Mouse (Mus musculus) activated CD4-positive, CD25-positive, alpha-beta regulatory T cell (primary cell): ENCODE data around the gene Mcrip2. TPM values are rescaled to one million over a fixed set of nuclear protein-coding genes. Genes with fewer than 3 reads are reported as not detected.

Experiments
- polyA plus RNA-seq, 2 experiments: library from polyadenylated mRNA; unstranded; fragments of 100-300 nt; shearing (Covaris generic); gene quantifications; one replicate each; pipeline ENCODE4 v1.2.1; 2017

Gene Mcrip2
- polyA plus RNA-seq = 1 to 10 TPM; 4.5 to 5.5 TPM

GRCm38 (mm10) chr17:25868601-25869191, at the start of gene Mcrip2:
Gene Mcrip2 (minus strand): TSS chr17:25868764.

GRCm38 (mm10) chr17:25880196-25880910, 11.8 kb upstream of the Mcrip2 start, which contains the start of gene Wfikkn1:
Gene Wfikkn1 (minus strand): TSS chr17:25880858.

GRCm38 (mm10) chr17:25874721-25875170, 6.2 kb upstream of the Mcrip2 start, which contains the start of gene Mettl26:
Gene Mettl26 (plus strand): TSS chr17:25875074.

GRCm38 (mm10) chr17:25860832-25861703, 7.5 kb downstream of the Mcrip2 start, which contains the start of gene Wdr90:
Gene Wdr90 (minus strand): TSS chr17:25861501.

GRCm38 (mm10) chr17:25844396-25844901, 24.1 kb downstream of the Mcrip2 start, which contains the start of gene Rhot2:
Gene Rhot2 (minus strand): TSS chr17:25844851.

GRCm38 (mm10) chr17:25841117-25841880, 27.3 kb downstream of the Mcrip2 start, which contains the start of gene Gm20683:
Gene Gm20683 (minus strand): TSS chr17:25841763.

GRCm38 (mm10) chr17:25837076-25837410, 31.5 kb downstream of the Mcrip2 start, which contains the start of gene Rhbdl1:
Gene Rhbdl1 (minus strand): TSS chr17:25837295.

GRCm38 (mm10) chr17:25833291-25833663, 35.3 kb downstream of the Mcrip2 start, which contains the start of gene Stub1:
Gene Stub1 (minus strand): TSS chr17:25833404.

GRCm38 (mm10) chr17:25828712-25829557, 39.6 kb downstream of the Mcrip2 start, which contains the start of gene Jmjd8:
Gene Jmjd8 (plus strand): TSS chr17:25828867.

GRCm38 (mm10) chr17:25823452-25823851, 45.1 kb downstream of the Mcrip2 start, which contains the start of gene Wdr24:
Gene Wdr24 (plus strand): TSS chr17:25823627.

Other genes with a start within 250 kb of the Mcrip2 start
- not detected for gene Gng13, start 151.6 kb downstream of the Mcrip2 start, polyA plus RNA-seq
- 1 to 10 TPM; 5.2 to 5.4 TPM for gene Chtf18, start 141.3 kb downstream of the Mcrip2 start, polyA plus RNA-seq
- gene Rpusd1, start 141.1 kb downstream of the Mcrip2 start, polyA plus RNA-seq = 10 to 100 TPM; 15.3 to 15.4 TPM
- not detected for gene Mslnl, start 132.7 kb downstream of the Mcrip2 start, polyA plus RNA-seq
- under 1 TPM in 1 of 2 experiments, not detected in 1; 0.26 TPM for gene Msln, start 114.4 kb downstream of the Mcrip2 start, polyA plus RNA-seq
- gene Narfl, start 95.0 kb downstream of the Mcrip2 start, polyA plus RNA-seq = 10 to 100 TPM; 18.7 to 25.8 TPM
- 10 to 100 TPM; 46.8 to 50.3 TPM for gene Haghl, start 83.1 kb downstream of the Mcrip2 start, polyA plus RNA-seq
- gene Ccdc78, start 82.2 kb downstream of the Mcrip2 start, polyA plus RNA-seq = under 1 TPM; 0.59 to 0.72 TPM
- gene Fam173a, start 75.9 kb downstream of the Mcrip2 start, polyA plus RNA-seq = 100 to 1,000 TPM; 177 to 212 TPM
- gene AC134908.4, start 73.1 kb downstream of the Mcrip2 start, polyA plus RNA-seq = 1 to 10 TPM in 1 of 2 experiments, not detected in 1; 1.1 TPM
- 10 to 100 TPM; 37.5 to 46.1 TPM for gene Metrn, start 71.6 kb downstream of the Mcrip2 start, polyA plus RNA-seq
- gene Fbxl16, start 59.7 kb downstream of the Mcrip2 start, polyA plus RNA-seq = not detected
- gene Wdr24, start 45.1 kb downstream of the Mcrip2 start, polyA plus RNA-seq = 10 to 100 TPM; 22.8 to 29.5 TPM
- 10 to 100 TPM; 16.2 to 25.7 TPM for gene Jmjd8, start 39.9 kb downstream of the Mcrip2 start, polyA plus RNA-seq
- 100 to 1,000 TPM; 130 TPM for gene Stub1, start 35.4 kb downstream of the Mcrip2 start, polyA plus RNA-seq
- gene Rhbdl1, start 31.5 kb downstream of the Mcrip2 start, polyA plus RNA-seq = 1 to 10 TPM; 1.5 to 3.3 TPM
- gene Gm20683, start 27.0 kb downstream of the Mcrip2 start, polyA plus RNA-seq = 1 to 10 TPM; 2.5 to 3.2 TPM
- 10 to 100 TPM; 32.6 to 40.3 TPM for gene Rhot2, start 23.9 kb downstream of the Mcrip2 start, polyA plus RNA-seq
- gene Wdr90, start 7.3 kb downstream of the Mcrip2 start, polyA plus RNA-seq = 10 to 100 TPM in 1 of 2 experiments, 1 to 10 TPM in 1; 5.7 to 11.5 TPM
- 100 to 1,000 TPM in 1 of 2 experiments, 10 to 100 TPM in 1; 82.0 to 102 TPM for gene Mettl26, start 6.3 kb upstream of the Mcrip2 start, polyA plus RNA-seq
- 1 to 10 TPM; 1.5 to 1.9 TPM for gene Wfikkn1, start 12.1 kb upstream of the Mcrip2 start, polyA plus RNA-seq
- gene Rab40c, start 51.0 kb upstream of the Mcrip2 start, polyA plus RNA-seq = 10 to 100 TPM; 15.4 to 25.0 TPM
- gene Pigq, start 76.2 kb upstream of the Mcrip2 start, polyA plus RNA-seq = 10 to 100 TPM; 25.0 to 52.5 TPM
- not detected for gene Nhlrc4, start 76.2 kb upstream of the Mcrip2 start, polyA plus RNA-seq
- gene A930017K11Rik, start 83.8 kb upstream of the Mcrip2 start, polyA plus RNA-seq = under 1 TPM in 1 of 2 experiments, not detected in 1; 0.17 TPM
- 10 to 100 TPM; 21.3 to 28.1 TPM for gene Capn15, start 117.0 kb upstream of the Mcrip2 start, polyA plus RNA-seq
- 10 to 100 TPM; 10.7 to 12.3 TPM for gene Rab11fip3, start 200.8 kb upstream of the Mcrip2 start, polyA plus RNA-seq
- 10 to 100 TPM; 23.0 to 30.8 TPM for gene Decr2, start 221.6 kb upstream of the Mcrip2 start, polyA plus RNA-seq
- gene Nme4, start 226.8 kb upstream of the Mcrip2 start, polyA plus RNA-seq = 10 to 100 TPM in 1 of 2 experiments, 1 to 10 TPM in 1; 2.7 to 15.3 TPM
- gene Tmem8, start 244.5 kb upstream of the Mcrip2 start, polyA plus RNA-seq = 10 to 100 TPM; 10.9 to 27.2 TPM